Comparison of ENCODE assay signal across 27 mouse cellular contexts in genomic region chr1:188420543-188420942, GRCm38 (mm10).
"Had no signal": no experiment of that assay in that cellular context is flagged by ENCODE, and none has a peak within 500 bp of the region (broad histone marks: within the 10 kb centered on the region; RNA-seq: fewer than 3 reads in every experiment).

No protein-coding gene starts in this region.

- H3K4me1 ChIP-seq: heart, embryonic 10.5 days; heart, embryonic 12.5 days; hindbrain, embryonic 12.5 days; hindbrain, embryonic 15.5 days; kidney, embryonic 15.5 days; limb, embryonic 15.5 days; liver, embryonic 12.5 days had no signal

- H3K9me3 ChIP-seq: heart, embryonic 10.5 days; heart, embryonic 12.5 days; hindbrain, embryonic 10.5 days; hindbrain, embryonic 12.5 days; hindbrain, embryonic 15.5 days; kidney, embryonic 15.5 days; limb, embryonic 13.5 days; limb, embryonic 15.5 days; liver, embryonic 12.5 days had no signal

- ATAC-seq: hindbrain, postnatal 0 days; intestine, embryonic 16.5 days; liver, embryonic 12.5 days had no signal

- H3K4me3 ChIP-seq: gastrocnemius, adult 2 months; heart, embryonic 10.5 days; heart, embryonic 12.5 days; hindbrain, embryonic 10.5 days; hindbrain, embryonic 12.5 days; hindbrain, embryonic 15.5 days; kidney, embryonic 15.5 days; limb, embryonic 13.5 days; limb, embryonic 15.5 days; liver, embryonic 12.5 days had no signal

- H3K27ac ChIP-seq: gastrocnemius, adult 2 months; heart, embryonic 10.5 days; hindbrain, embryonic 10.5 days; hindbrain, embryonic 12.5 days; hindbrain, embryonic 15.5 days; hindbrain, postnatal 0 days; kidney, embryonic 15.5 days; kidney, postnatal 0 days; limb, embryonic 13.5 days; limb, embryonic 15.5 days; liver, embryonic 12.5 days; liver, embryonic 14.5 days had no signal

- H3K9ac ChIP-seq: heart, embryonic 12.5 days; hindbrain, embryonic 12.5 days; hindbrain, embryonic 15.5 days; kidney, embryonic 15.5 days; limb, embryonic 13.5 days; limb, embryonic 15.5 days; liver, embryonic 12.5 days; liver, embryonic 14.5 days had no signal

- H3K4me2 ChIP-seq: heart, embryonic 12.5 days; hindbrain, embryonic 12.5 days; hindbrain, embryonic 15.5 days; kidney, embryonic 15.5 days; limb, embryonic 13.5 days; limb, embryonic 15.5 days; liver, embryonic 12.5 days had no signal

- H3K36me3 ChIP-seq: heart, embryonic 10.5 days; heart, embryonic 12.5 days; hindbrain, embryonic 10.5 days; hindbrain, embryonic 12.5 days; hindbrain, embryonic 15.5 days; kidney, embryonic 15.5 days; limb, embryonic 13.5 days; limb, embryonic 15.5 days; liver, embryonic 12.5 days had no signal

- H3K27me3 ChIP-seq: heart, embryonic 12.5 days; hindbrain, embryonic 12.5 days; hindbrain, embryonic 15.5 days; kidney, embryonic 15.5 days; limb, embryonic 13.5 days; limb, embryonic 15.5 days; liver, embryonic 12.5 days had no signal

- DNase-seq: gastrocnemius, adult 2 months; gastrocnemius, postnatal 10 days; gastrocnemius, postnatal 25 days; heart, adult 18-20 months; heart, postnatal 10 days; heart, postnatal 4 days; kidney, adult 11 months; kidney, adult 2 months; kidney, adult 9 months; kidney, postnatal 14 days; kidney, postnatal 36 days; layer of hippocampus, adult 9-11 months; layer of hippocampus, postnatal 36 days; left cerebral cortex, postnatal 4 days had no signal
